Mouse (Mus musculus) forebrain, embryonic 15.5 days (tissue): Measurements from ENCODE around the gene Letm1. TPM values are rescaled to one million over a fixed set of nuclear protein-coding genes. Genes with fewer than 3 reads are reported as not detected.

Experiments used
- ATAC-seq: fragments of 200-750 bp; cut with Nextera tagmentation; replicated peaks from 2 replicates; pipeline ENCODE4 v1.8.0; 2017; ENCODE audit warnings: mild to moderate bottlenecking, moderate TSS enrichment, moderate library complexity
- H3K27ac ChIP-seq: fragments of 300-500 bp; sonication (generic); replicated peaks from 2 replicates; pipeline ENCODE4 v1.5.1; 2015; ENCODE audit warnings: mild to moderate bottlenecking, inconsistent platforms
- H3K27me3 ChIP-seq: fragments of 300-500 bp; sonication (generic); 2 replicates; pipeline ENCODE4 v1.6.1; 2015; ENCODE audit warnings: inconsistent platforms
- H3K36me3 ChIP-seq: fragments of 300-500 bp; sonication (generic); 2 replicates; pipeline ENCODE4 v1.6.1; 2015; ENCODE audit warnings: mild to moderate bottlenecking, inconsistent platforms
- H3K4me1 ChIP-seq: fragments of 300-500 bp; sonication (generic); 2 replicates; pipeline ENCODE4 v1.6.1; 2015; ENCODE audit warnings: inconsistent platforms
- H3K4me2 ChIP-seq: fragments of 300-500 bp; sonication (generic); replicated peaks from 2 replicates; pipeline ENCODE4 v1.6.1; 2015; ENCODE audit warnings: mild to moderate bottlenecking, inconsistent platforms
- H3K4me3 ChIP-seq: fragments of 300-500 bp; sonication (generic); 2 replicates; pipeline ENCODE4 v1.5.1; 2015; ENCODE audit warnings: mild to moderate bottlenecking, inconsistent platforms
- H3K9ac ChIP-seq: fragments of 300-500 bp; sonication (generic); replicated peaks from 2 replicates; pipeline ENCODE4 v1.6.1; 2015; ENCODE audit warnings: mild to moderate bottlenecking, inconsistent platforms
- H3K9me3 ChIP-seq: fragments of 300-500 bp; sonication (generic); 2 replicates; pipeline ENCODE4 v1.6.1; 2016; ENCODE audit warnings: inconsistent platforms
- WGBS: fragments of 180-500 bp; shearing (Covaris S2); methylation state at CpG from one replicate; pipeline ENCODE4 v1.1.7; 2015; ENCODE audit warnings: mixed read lengths; 5-methylcytosine and 5-hydroxymethylcytosine counted together
- polyA plus RNA-seq: library from polyadenylated mRNA; unstranded; fragments of >200 nt; fragmentation: Nextera tagmentation; extraction: Ambion mirVana; gene quantifications from 2 replicates; pipeline ENCODE4 v1.2.1, GENCODE M21; 2015

The Letm1 gene
- polyA plus RNA-seq, 1 experiment from 2014 or later, result 69.5 TPM

GRCm38 (mm10) chr5:33816008-33816725 lies 33.5 kb upstream of the Letm1 start:
- 84% methylated on average over 6 of the region's 6 CpGs for WGBS
- Histone ChIP-seq H3K27me3 (no peaks in the 10 kb centered on the region), H3K9me3 (no peaks in the 10 kb centered on the region), H3K4me3 (no peak overlapping the region), H3K27ac (no peak overlapping the region), H3K4me2 (no peak overlapping the region), H3K4me1 (peaks cover 9% of the 10 kb centered on the region), H3K9ac (no peak overlapping the region), H3K36me3 (no peaks in the 10 kb centered on the region)
- no peak for ATAC-seq

- Histone ChIP-seq H3K9ac (no peak overlapping the region), H3K36me3 (no peaks in the 10 kb centered on the region), H3K27ac (no peak overlapping the region), H3K4me2 (no peak overlapping the region), H3K27me3 (no peaks in the 10 kb centered on the region), H3K4me3 (no peak overlapping the region), H3K4me1 (no peaks in the 10 kb centered on the region), H3K9me3 (no peaks in the 10 kb centered on the region)
- 85% methylated on average over 4 of the region's 4 CpGs for WGBS
- ATAC-seq, result no peak
Observed at GRCm38 (mm10) chr5:33811519-33811918, 28.9 kb upstream of the Letm1 start.

GRCm38 (mm10) chr5:33803337-33803736 lies 20.7 kb upstream of the Letm1 start:
- Histone ChIP-seq H3K4me2 (no peak overlapping the region), H3K27me3 (no peaks in the 10 kb centered on the region), H3K4me3 (no peak overlapping the region), H3K9ac (no peak overlapping the region), H3K27ac (no peak overlapping the region), H3K4me1 (no peaks in the 10 kb centered on the region), H3K9me3 (peaks cover 15% of the 10 kb centered on the region), H3K36me3 (no peaks in the 10 kb centered on the region)
- WGBS, result 87% methylated on average over 2 of the region's 2 CpGs
- no peak for ATAC-seq

GRCm38 (mm10) chr5:33791912-33792643 lies 9.5 kb upstream of the Letm1 start:
- Histone ChIP-seq H3K27me3 (no peaks in the 10 kb centered on the region), H3K4me2 (no peak overlapping the region), H3K36me3 (no peaks in the 10 kb centered on the region), H3K4me1 (no peaks in the 10 kb centered on the region), H3K4me3 (no peak overlapping the region), H3K9me3 (no peaks in the 10 kb centered on the region), H3K9ac (no peak overlapping the region), H3K27ac (no peak overlapping the region)
- 83% methylated on average over 5 of the region's 5 CpGs for WGBS
- no peak for ATAC-seq

- Histone ChIP-seq H3K27me3 (no peaks in the 10 kb centered on the region), H3K27ac (peak overlapping the region; percentile 92), H3K36me3 (0 out of 2 replicates have a peak, but pooled peaks cover 3% of the 10 kb centered on the region), H3K9ac (peak overlapping the region; percentile 93), H3K4me2 (peak overlapping the region; percentile 91), H3K4me3 (peak overlapping the region; percentile 99), H3K9me3 (no peaks in the 10 kb centered on the region), H3K4me1 (peaks cover 22% of the 10 kb centered on the region)
- peak; percentile 85; the same call in 1 of the 2 replicates for ATAC-seq
- WGBS, result 7% methylated on average over 6 of the region's 6 CpGs
Observed at GRCm38 (mm10) chr5:33782999-33783390, 378 bp upstream of the Letm1 start.

- no peak for ATAC-seq
- WGBS, result 4% methylated on average over 11 of the region's 11 CpGs
- Histone ChIP-seq H3K36me3 (peaks cover 14% of the 10 kb centered on the region), H3K4me3 (peak overlapping the region; percentile 99), H3K9ac (peak overlapping the region; percentile 93), H3K4me2 (peak overlapping the region; percentile 91), H3K27ac (peak overlapping the region; percentile 92), H3K4me1 (peaks cover 22% of the 10 kb centered on the region), H3K27me3 (no peaks in the 10 kb centered on the region), H3K9me3 (no peaks in the 10 kb centered on the region)
Observed at GRCm38 (mm10) chr5:33781964-33782344, 663 bp downstream of the Letm1 start.

- H3K9ac ChIP-seq, result no peak overlapping the region
- H3K9me3 ChIP-seq, result no peaks in the 10 kb centered on the region
- ATAC-seq, result no peak
- no peak overlapping the region for H3K4me3 ChIP-seq
- H3K27ac ChIP-seq, result no peak overlapping the region
- H3K36me3 ChIP-seq, result peaks cover 31% of the 10 kb centered on the region
- H3K27me3 ChIP-seq, result no peaks in the 10 kb centered on the region
- peaks cover 16% of the 10 kb centered on the region for H3K4me1 ChIP-seq
- no peak overlapping the region for H3K4me2 ChIP-seq
Observed at GRCm38 (mm10) chr5:33777195-33777594, 5.4 kb downstream of the Letm1 start.

GRCm38 (mm10) chr5:33743481-33743880 lies 39.1 kb downstream of the Letm1 start:
- Histone ChIP-seq H3K27me3 (no peaks in the 10 kb centered on the region), H3K9ac (no peak overlapping the region), H3K27ac (no peak overlapping the region), H3K9me3 (no peaks in the 10 kb centered on the region), H3K36me3 (peaks cover 72% of the 10 kb centered on the region), H3K4me3 (no peak overlapping the region), H3K4me2 (no peak overlapping the region), H3K4me1 (no peaks in the 10 kb centered on the region)
- ATAC-seq, result no peak
- 96% methylated on average over 8 of the region's 8 CpGs for WGBS

GRCm38 (mm10) chr5:33740548-33740947 lies 42.1 kb downstream of the Letm1 start:
- no peak overlapping the region for H3K9ac ChIP-seq
- no peak overlapping the region for H3K27ac ChIP-seq
- ATAC-seq, result no peak
- H3K9me3 ChIP-seq, result no peaks in the 10 kb centered on the region
- peaks cover 42% of the 10 kb centered on the region for H3K36me3 ChIP-seq
- no peak overlapping the region for H3K4me3 ChIP-seq
- WGBS, result 91% methylated on average over 4 of the region's 4 CpGs
- no peak overlapping the region for H3K4me2 ChIP-seq
- H3K27me3 ChIP-seq, result no peaks in the 10 kb centered on the region
- H3K4me1 ChIP-seq, result no peaks in the 10 kb centered on the region

GRCm38 (mm10) chr5:33738341-33738740 lies 44.3 kb downstream of the Letm1 start:
- no peak for ATAC-seq
- Histone ChIP-seq H3K4me1 (no peaks in the 10 kb centered on the region), H3K9me3 (no peaks in the 10 kb centered on the region), H3K4me2 (no peak overlapping the region), H3K36me3 (peaks cover 33% of the 10 kb centered on the region), H3K9ac (no peak overlapping the region), H3K4me3 (no peak overlapping the region), H3K27ac (no peak overlapping the region), H3K27me3 (no peaks in the 10 kb centered on the region)

GRCm38 (mm10) chr5:33737903-33738321 lies 44.7 kb downstream of the Letm1 start:
- Histone ChIP-seq H3K9me3 (no peaks in the 10 kb centered on the region), H3K9ac (no peak overlapping the region), H3K4me1 (no peaks in the 10 kb centered on the region), H3K27me3 (no peaks in the 10 kb centered on the region), H3K27ac (no peak overlapping the region), H3K36me3 (peaks cover 30% of the 10 kb centered on the region), H3K4me2 (no peak overlapping the region), H3K4me3 (no peak overlapping the region)
- 19% methylated on average over 7 of the region's 7 CpGs for WGBS
- ATAC-seq, result peak; percentile 47; the same call in 1 of the 2 replicates

- no peak overlapping the region for H3K4me2 ChIP-seq
- no peak for ATAC-seq
- no peak overlapping the region for H3K9ac ChIP-seq
- H3K36me3 ChIP-seq, result peaks cover 15% of the 10 kb centered on the region; the same call in 1 of the 2 replicates
- H3K27me3 ChIP-seq, result no peaks in the 10 kb centered on the region
- H3K27ac ChIP-seq, result no peak overlapping the region; the same call in 1 of the 2 replicates
- H3K4me1 ChIP-seq, result no peaks in the 10 kb centered on the region
- H3K9me3 ChIP-seq, result no peaks in the 10 kb centered on the region
- H3K4me3 ChIP-seq, result no peak overlapping the region
- WGBS, result 73% methylated on average over 9 of the region's 9 CpGs
Observed at GRCm38 (mm10) chr5:33736230-33736629, 46.4 kb downstream of the Letm1 start.
